Mouse (Mus musculus) hematopoietic multipotent progenitor cell, adult 10-12 weeks (in vitro differentiated cells): ENCODE measurements around the gene 1600002K03Rik. TPM values are rescaled to one million over a fixed set of nuclear protein-coding genes. Genes with fewer than 3 reads are reported as not detected.

Source experiments
- polyA plus RNA-seq: library from polyadenylated mRNA; stranded (reverse); fragments of >175 nt; gene quantifications from 2 replicates; pipeline ENCODE4 v1.2.3, GENCODE M21; 2012; ENCODE audit warnings: low replicate concordance

The 1600002K03Rik gene
- 6.8 and 15.3 TPM in 2 replicates for polyA plus RNA-seq

GRCm38 (mm10) chr10:80172527-80173292 lies at the start of gene 1600002K03Rik:
Gene 1600002K03Rik, plus strand, starts transcription at chr10:80172944.

GRCm38 (mm10) chr10:80138553-80139438 lies 33.9 kb upstream of the 1600002K03Rik start, which contains the start of gene Atp5d:
Gene Atp5d, plus strand, starts transcription at chr10:80138632.

GRCm38 (mm10) chr10:80140666-80141035 lies 32.1 kb upstream of the 1600002K03Rik start, which contains the start of gene Cbarp:
Gene Cbarp, minus strand, starts transcription at chr10:80140835.

GRCm38 (mm10) chr10:80147719-80148601 lies 24.8 kb upstream of the 1600002K03Rik start, which contains the start of gene Midn:
Gene Midn, plus strand, starts transcription at chr10:80148272.

GRCm38 (mm10) chr10:80165392-80166128 lies 7.2 kb upstream of the 1600002K03Rik start, which contains the start of gene Cirbp:
Gene Cirbp, plus strand, starts transcription at chr10:80165985.

GRCm38 (mm10) chr10:80179068-80180051 lies 6.6 kb downstream of the 1600002K03Rik start, which contains the start of gene Efna2:
Gene Efna2, plus strand, starts transcription at chr10:80179482.

Other genes with a start within 250 kb of the 1600002K03Rik start
- gene Arid3a, start 245.9 kb upstream of the 1600002K03Rik start, polyA plus RNA-seq, result 90.3 and 327 TPM in 2 replicates
- 29.7 and 32.3 TPM in 2 replicates for gene Wdr18, start 212.8 kb upstream of the 1600002K03Rik start, polyA plus RNA-seq
- gene Grin3b, start 202.2 kb upstream of the 1600002K03Rik start, polyA plus RNA-seq, result 0.17 and 0.43 TPM in 2 replicates
- 311 and 927 TPM in 2 replicates for gene Tmem259, start 188.6 kb upstream of the 1600002K03Rik start, polyA plus RNA-seq
- 876 and 1,258 TPM in 2 replicates for gene Cnn2, start 184.4 kb upstream of the 1600002K03Rik start, polyA plus RNA-seq
- 42.0 and 76.1 TPM in 2 replicates for gene Abca7, start 176.4 kb upstream of the 1600002K03Rik start, polyA plus RNA-seq
- 660 and 1,623 TPM in 2 replicates for gene Arhgap45, start 156.3 kb upstream of the 1600002K03Rik start, polyA plus RNA-seq
- 68.4 and 166 TPM in 2 replicates for gene Polr2e, start 133.1 kb upstream of the 1600002K03Rik start, polyA plus RNA-seq
- gene Gpx4, start 125.8 kb upstream of the 1600002K03Rik start, polyA plus RNA-seq, result 298 and 797 TPM in 2 replicates
- gene Sbno2, start 67.4 kb upstream of the 1600002K03Rik start, polyA plus RNA-seq, result 99.1 and 152 TPM in 2 replicates
- gene Stk11, start 57.1 kb upstream of the 1600002K03Rik start, polyA plus RNA-seq, result 99.1 and 132 TPM in 2 replicates
- 650 and 864 TPM in 2 replicates for gene Atp5d, start 34.3 kb upstream of the 1600002K03Rik start, polyA plus RNA-seq
- gene Cbarp, start 32.1 kb upstream of the 1600002K03Rik start, polyA plus RNA-seq, result 25.3 and 46.2 TPM in 2 replicates
- gene Midn, start 24.7 kb upstream of the 1600002K03Rik start, polyA plus RNA-seq, result 365 and 523 TPM in 2 replicates
- 157 and 188 TPM in 2 replicates for gene Cirbp, start 7.0 kb upstream of the 1600002K03Rik start, polyA plus RNA-seq
- 1.4 and 2.8 TPM in 2 replicates for gene Efna2, start 6.5 kb downstream of the 1600002K03Rik start, polyA plus RNA-seq
- gene Mum1, start 53.5 kb downstream of the 1600002K03Rik start, polyA plus RNA-seq, result 36.6 and 116 TPM in 2 replicates
- gene Ndufs7, start 76.2 kb downstream of the 1600002K03Rik start, polyA plus RNA-seq, result 141 and 175 TPM in 2 replicates
- 1.6 and 3.6 TPM in 2 replicates for gene Gamt, start 88.1 kb downstream of the 1600002K03Rik start, polyA plus RNA-seq
- gene Dazap1, start 88.5 kb downstream of the 1600002K03Rik start, polyA plus RNA-seq, result 294 and 420 TPM in 2 replicates
- 1,574 and 8,825 TPM in 2 replicates for gene Rps15, start 119.5 kb downstream of the 1600002K03Rik start, polyA plus RNA-seq
- 0.78 and 1.1 TPM in 2 replicates for gene Apc2, start 123.0 kb downstream of the 1600002K03Rik start, polyA plus RNA-seq
- 60.0 and 110 TPM in 2 replicates for gene 2310011J03Rik, start 147.6 kb downstream of the 1600002K03Rik start, polyA plus RNA-seq
- 8.5 and 14.2 TPM in 2 replicates for gene Pcsk4, start 156.6 kb downstream of the 1600002K03Rik start, polyA plus RNA-seq
- 4.6 and 5.4 TPM in 2 replicates for gene Reep6, start 157.0 kb downstream of the 1600002K03Rik start, polyA plus RNA-seq
- gene Adamtsl5, start 175.5 kb downstream of the 1600002K03Rik start, polyA plus RNA-seq, result 0.74 and 1.1 TPM in 2 replicates
- not detected in 2 replicates for gene Plk5, start 183.5 kb downstream of the 1600002K03Rik start, polyA plus RNA-seq
- 21.9 and 48.1 TPM in 2 replicates for gene Mex3d, start 214.7 kb downstream of the 1600002K03Rik start, polyA plus RNA-seq
- 141 and 180 TPM in 2 replicates for gene Mbd3, start 226.6 kb downstream of the 1600002K03Rik start, polyA plus RNA-seq
- 422 and 621 TPM in 2 replicates for gene Uqcr11, start 233.9 kb downstream of the 1600002K03Rik start, polyA plus RNA-seq